Mouse (Mus musculus) embryonic stem cell, embryonic (primary cell): ENCODE results near the gene Rtn1.

ENCODE experiments used
- CTCF ChIA-PET, 4 experiments: fragments of 300-600 bp in 2 of 4; fragments of 350-600 bp in 2 of 4; sonication (Branson Sonifier 250); formaldehyde crosslinking; loops; one replicate each; lab custom pipeline; 2022; ENCODE audit warnings: inconsistent platforms in 2 of 4; lab: Charles Lee
- POLR2A ChIA-PET, 4 experiments: fragments of 300-600 bp in 2 of 4; fragments of 350-600 bp in 2 of 4; sonication (Branson Sonifier 250); formaldehyde crosslinking; loops; one replicate each; lab custom pipeline; 2022; ENCODE audit warnings: antibody characterized with exemption in 4 of 4, inconsistent platforms in 1 of 4; lab: Charles Lee

Gene Rtn1

GRCm38 (mm10) chr12:72353506-72353905 is 55.3 kb downstream of the Rtn1 start:
- POLR2A ChIA-PET = no interaction called here
- CTCF ChIA-PET = no interaction called here

GRCm38 (mm10) chr12:72348508-72348907 is 60.3 kb downstream of the Rtn1 start:
- POLR2A ChIA-PET = interaction anchor here in 1 of 4 experiments (1.3 kb wide), 1 partner anchor 9 kb away, joined by 5 read pairs; no protein-coding TSS in a partner anchor
- CTCF ChIA-PET = no interaction called here

- ChIA-PET CTCF (no interaction called here), POLR2A (interaction anchor here in 1 of 4 experiments (1.3 kb wide), 1 partner anchor 11 kb away, joined by 5 read pairs; no protein-coding TSS in a partner anchor)
Observed at GRCm38 (mm10) chr12:72347184-72347583, 61.7 kb downstream of the Rtn1 start.

GRCm38 (mm10) chr12:72343639-72344038 is 65.2 kb downstream of the Rtn1 start:
- CTCF ChIA-PET = no interaction called here
- POLR2A ChIA-PET = no interaction called here

GRCm38 (mm10) chr12:72336009-72336408 is 72.8 kb downstream of the Rtn1 start:
- ChIA-PET POLR2A (interaction anchor here in 1 of 4 experiments (0.5 kb wide), 1 partner anchor 390 kb away, joined by 3 read pairs; no protein-coding TSS in a partner anchor), CTCF (interaction anchor here in 2 of 4 experiments (0.6 to 1.3 kb wide), 2 partner anchors 92 to 231 kb away, joined by 3 to 6 read pairs; no protein-coding TSS in a partner anchor)

GRCm38 (mm10) chr12:72332488-72333013 is 76.3 kb downstream of the Rtn1 start:
- ChIA-PET POLR2A (no interaction called here), CTCF (no interaction called here)

GRCm38 (mm10) chr12:72331912-72332487 is 76.9 kb downstream of the Rtn1 start:
- CTCF ChIA-PET = no interaction called here
- POLR2A ChIA-PET = no interaction called here

- CTCF ChIA-PET = no interaction called here
Observed at GRCm38 (mm10) chr12:72326087-72326486, 82.8 kb downstream of the Rtn1 start.

GRCm38 (mm10) chr12:72325025-72325424 is 83.8 kb downstream of the Rtn1 start:
- POLR2A ChIA-PET = interaction anchor here in 1 of 4 experiments (0.7 kb wide), 2 partner anchors 324 to 508 kb away, joined by 5 to 7 read pairs; no protein-coding TSS in a partner anchor
- CTCF ChIA-PET = no interaction called here

More at GRCm38 (mm10) chr12:72326087-72326486, 82.8 kb downstream of the Rtn1 start:
- POLR2A ChIA-PET = interaction anchor here in 1 of 4 experiments (0.6 kb wide), 1 partner anchor 203 kb away, joined by 3 read pairs; no protein-coding TSS in a partner anchor

GRCm38 (mm10) chr12:72324210-72324871 is 84.5 kb downstream of the Rtn1 start:
- CTCF ChIA-PET = no interaction called here
- POLR2A ChIA-PET = no interaction called here

GRCm38 (mm10) chr12:72323778-72324177 is 85.1 kb downstream of the Rtn1 start:
- POLR2A ChIA-PET = no interaction called here
- CTCF ChIA-PET = interaction anchor here in 1 of 4 experiments (1.0 kb wide), 1 partner anchor 94 kb away, joined by 3 read pairs; no protein-coding TSS in a partner anchor

- ChIA-PET POLR2A (no interaction called here), CTCF (no interaction called here)
Observed at GRCm38 (mm10) chr12:72315732-72316465, 93.0 kb downstream of the Rtn1 start.

GRCm38 (mm10) chr12:72310818-72311217 is 98.0 kb downstream of the Rtn1 start:
- CTCF ChIA-PET = no interaction called here
- POLR2A ChIA-PET = interaction anchor here in 1 of 4 experiments (0.6 kb wide), 1 partner anchor 56 kb away, joined by 3 read pairs; no protein-coding TSS in a partner anchor

- CTCF ChIA-PET = no interaction called here
- POLR2A ChIA-PET = no interaction called here
Observed at GRCm38 (mm10) chr12:72308506-72308905, 100.3 kb downstream of the Rtn1 start.

GRCm38 (mm10) chr12:72306281-72306680 is 102.6 kb downstream of the Rtn1 start:
- ChIA-PET CTCF (no interaction called here), POLR2A (no interaction called here)

GRCm38 (mm10) chr12:72305421-72305820 is 103.4 kb downstream of the Rtn1 start:
- CTCF ChIA-PET = no interaction called here
- POLR2A ChIA-PET = no interaction called here

- POLR2A ChIA-PET = no interaction called here
- CTCF ChIA-PET = interaction anchor here in 1 of 4 experiments (1.1 kb wide), 1 partner anchor 122 kb away, joined by 4 read pairs; no protein-coding TSS in a partner anchor
Observed at GRCm38 (mm10) chr12:72304985-72305384, 103.9 kb downstream of the Rtn1 start.

- ChIA-PET POLR2A (no interaction called here), CTCF (interaction anchor here in 3 of 4 experiments (0.5 to 1.3 kb wide), 5 partner anchors 113 to 251 kb away, joined by 3 to 5 read pairs (median 4); no protein-coding TSS in a partner anchor)
Observed at GRCm38 (mm10) chr12:72304347-72304688, 104.5 kb downstream of the Rtn1 start.
